Mouse (Mus musculus) midbrain, embryonic 16.5 days (tissue): ENCODE measurements around the gene Gm10160. TPM values are rescaled to one million over a fixed set of nuclear protein-coding genes. Genes with fewer than 3 reads are reported as not detected.

Source experiments
- ATAC-seq: fragments of 200-750 bp; cut with Nextera tagmentation; 2 replicates; pipeline ENCODE4 v1.8.0; 2017; ENCODE audit warnings: moderate TSS enrichment
- H3K27ac ChIP-seq: fragments of 300-500 bp; sonication (generic); 2 replicates; pipeline ENCODE4 v1.5.1; 2014; ENCODE audit warnings: mild to moderate bottlenecking, low read length, mixed read lengths
- H3K27me3 ChIP-seq: fragments of 300-500 bp; sonication (generic); 2 replicates; pipeline ENCODE4 v1.6.1; 2014; ENCODE audit warnings: low read depth, low read length, mixed read lengths; ENCODE audit not compliant: control insufficient read depth, insufficient read depth
- H3K36me3 ChIP-seq: fragments of 300-500 bp; sonication (generic); 2 replicates; pipeline ENCODE4 v1.6.1; 2014; ENCODE audit warnings: mild to moderate bottlenecking, low read length, moderate library complexity, mixed read lengths; ENCODE audit not compliant: control insufficient read depth, insufficient read depth
- H3K4me1 ChIP-seq: fragments of 300-500 bp; sonication (generic); 2 replicates; pipeline ENCODE4 v1.6.1; 2014; ENCODE audit warnings: mild to moderate bottlenecking, low read length, mixed read lengths; ENCODE audit not compliant: control insufficient read depth, insufficient read depth
- H3K4me2 ChIP-seq: fragments of 300-500 bp; sonication (generic); 2 replicates; pipeline ENCODE4 v1.6.1; 2014; ENCODE audit warnings: mild to moderate bottlenecking, low read length, mixed read lengths
- H3K4me3 ChIP-seq: fragments of 300-500 bp; sonication (generic); 2 replicates; pipeline ENCODE4 v1.5.1; 2014; ENCODE audit warnings: low read depth, mild to moderate bottlenecking, low read length, moderate library complexity, mixed read lengths
- H3K9ac ChIP-seq: fragments of 300-500 bp; sonication (generic); 2 replicates; pipeline ENCODE4 v1.6.1; 2014; ENCODE audit warnings: low read depth, low read length, mixed read lengths
- H3K9me3 ChIP-seq: fragments of 300-500 bp; sonication (generic); replicated peaks from 2 replicates; pipeline ENCODE4 v1.6.1; 2014; ENCODE audit warnings: mild to moderate bottlenecking, low read length, mixed read lengths; ENCODE audit not compliant: control insufficient read depth, poor library complexity, severe bottlenecking
- WGBS: fragments of 180-500 bp; shearing (Covaris S2); extraction: QIAGEN DNeasy Blood & Tissue Kit; methylation state at CpG from one replicate; pipeline ENCODE4 v1.1.7; 2014; 5-methylcytosine and 5-hydroxymethylcytosine counted together
- polyA plus RNA-seq: library from polyadenylated mRNA; unstranded; fragments of >200 nt; fragmentation: Nextera tagmentation; extraction: Ambion mirVana; gene quantifications from 2 replicates; pipeline ENCODE4 v1.2.1, GENCODE M21; 2015

Gm10160 gene
- polyA plus RNA-seq: not detected in 2 replicates

DNA sequence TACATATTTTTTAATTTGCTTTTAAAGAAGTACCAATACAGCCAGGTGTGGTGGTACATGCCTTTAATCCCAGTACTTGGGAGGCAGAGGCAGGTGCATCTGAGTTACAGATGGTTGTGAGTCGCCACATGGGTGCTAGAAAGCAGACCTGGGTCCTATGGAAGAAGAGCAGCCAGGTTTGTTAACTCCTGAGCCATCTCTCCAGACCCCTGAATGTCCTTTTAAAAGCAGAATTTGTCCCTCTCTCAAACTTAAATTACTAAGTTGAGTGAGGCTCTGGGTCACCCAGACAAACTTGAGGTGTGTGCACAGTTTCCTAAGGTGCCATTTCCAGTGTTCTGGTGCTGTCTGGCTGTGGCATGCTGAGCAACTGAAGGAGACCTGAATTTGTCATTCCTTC lies at the start of gene Gm10160:
Gene Gm10160, minus strand, starts transcription at position 101 of the 400 bp plus-strand sequence.
- H3K27me3 ChIP-seq: no peaks in the 10 kb centered on the region; the same call in 1 of the 2 replicates
- ATAC-seq: no peak
- no peak within 1 kb of the TSS for H3K9ac ChIP-seq
- H3K4me3 ChIP-seq: no peak within 1 kb of the TSS
- no peaks in the 10 kb centered on the region for H3K9me3 ChIP-seq
- H3K4me2 ChIP-seq: no peak within 1 kb of the TSS
- H3K4me1 ChIP-seq: peaks cover 15% of the 10 kb centered on the region
- WGBS: 79% methylated on average over 1 of the region's 1 CpGs
- H3K27ac ChIP-seq: no peak within 1 kb of the TSS
- no peaks in the 10 kb centered on the region for H3K36me3 ChIP-seq

- ATAC-seq: no peak
- Histone ChIP-seq H3K9ac (no peak overlapping the region), H3K4me3 (no peak overlapping the region), H3K27me3 (no peaks in the 10 kb centered on the region), H3K4me2 (no peak overlapping the region), H3K36me3 (no peaks in the 10 kb centered on the region), H3K4me1 (no peaks in the 10 kb centered on the region), H3K9me3 (no peaks in the 10 kb centered on the region), H3K27ac (no peak overlapping the region)
- WGBS: 89% methylated on average over 2 of the region's 2 CpGs
Observed at GRCm38 (mm10) chr7:81904926-81905325, 49.3 kb upstream of the Gm10160 start.

GRCm38 (mm10) chr7:81904094-81904493 lies 48.5 kb upstream of the Gm10160 start:
- Histone ChIP-seq H3K4me3 (no peak overlapping the region), H3K27me3 (no peaks in the 10 kb centered on the region), H3K36me3 (no peaks in the 10 kb centered on the region), H3K4me2 (no peak overlapping the region), H3K27ac (no peak overlapping the region), H3K4me1 (no peaks in the 10 kb centered on the region), H3K9ac (no peak overlapping the region), H3K9me3 (no peaks in the 10 kb centered on the region)
- no peak for ATAC-seq
- 68% methylated on average over 4 of the region's 4 CpGs for WGBS

DNA sequence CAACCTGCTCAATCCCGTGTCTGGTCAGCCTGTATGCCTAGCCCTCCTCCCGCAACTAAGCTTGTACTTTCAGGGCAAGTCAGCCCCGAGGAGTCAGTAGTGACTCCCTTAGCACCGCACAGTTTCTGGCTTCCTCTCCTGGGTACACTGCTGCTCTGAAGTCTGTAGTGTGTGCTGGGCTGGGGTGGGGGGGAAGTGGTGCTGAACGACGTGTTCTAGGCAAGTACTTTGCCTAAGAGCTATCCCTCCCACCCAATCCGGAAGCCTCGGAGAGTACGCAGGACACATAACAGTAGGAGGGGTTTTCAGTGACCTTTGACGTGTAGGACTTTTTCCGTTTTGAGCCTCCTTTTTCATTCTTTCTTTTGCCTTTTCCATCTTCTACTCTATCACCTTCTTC lies 43.8 kb upstream of the Gm10160 start:
- H3K27me3 ChIP-seq: no peaks in the 10 kb centered on the region
- WGBS: 84% methylated on average over 11 of the region's 11 CpGs
- no peaks in the 10 kb centered on the region for H3K4me1 ChIP-seq
- no peak for ATAC-seq
- H3K9ac ChIP-seq: no peak overlapping the region
- peaks cover 5% of the 10 kb centered on the region; the same call in 1 of the 2 replicates for H3K36me3 ChIP-seq
- no peak overlapping the region for H3K4me3 ChIP-seq
- H3K27ac ChIP-seq: no peak overlapping the region
- H3K9me3 ChIP-seq: no peaks in the 10 kb centered on the region
- no peak overlapping the region for H3K4me2 ChIP-seq

- H3K9ac ChIP-seq: no peak overlapping the region
- H3K36me3 ChIP-seq: 0 out of 2 replicates have a peak, but pooled peaks cover 4% of the 10 kb centered on the region
- no peak overlapping the region for H3K4me3 ChIP-seq
- no peaks in the 10 kb centered on the region for H3K4me1 ChIP-seq
- H3K27me3 ChIP-seq: no peaks in the 10 kb centered on the region
- ATAC-seq: no peak
- no peak overlapping the region for H3K4me2 ChIP-seq
- WGBS: 62% methylated on average over 4 of the region's 4 CpGs
- no peaks in the 10 kb centered on the region for H3K9me3 ChIP-seq
- no peak overlapping the region for H3K27ac ChIP-seq
Observed at GRCm38 (mm10) chr7:81885128-81885527, 29.5 kb upstream of the Gm10160 start.

- Histone ChIP-seq H3K36me3 (0 out of 2 replicates have a peak, but pooled peaks cover 4% of the 10 kb centered on the region), H3K27ac (no peak overlapping the region), H3K9me3 (no peaks in the 10 kb centered on the region), H3K4me3 (no peak overlapping the region), H3K4me1 (no peaks in the 10 kb centered on the region), H3K4me2 (no peak overlapping the region), H3K9ac (no peak overlapping the region), H3K27me3 (no peaks in the 10 kb centered on the region)
- 73% methylated on average over 3 of the region's 3 CpGs for WGBS
- no peak for ATAC-seq
Observed at GRCm38 (mm10) chr7:81881600-81881999, 26.0 kb upstream of the Gm10160 start.

- H3K27ac ChIP-seq: no peak overlapping the region
- H3K4me1 ChIP-seq: no peaks in the 10 kb centered on the region
- no peak overlapping the region for H3K4me2 ChIP-seq
- no peaks in the 10 kb centered on the region for H3K27me3 ChIP-seq
- 0 out of 2 replicates have a peak, but pooled peaks cover 2% of the 10 kb centered on the region for H3K36me3 ChIP-seq
- H3K9ac ChIP-seq: no peak overlapping the region
- no peak overlapping the region for H3K4me3 ChIP-seq
- 94% methylated on average over 4 of the region's 4 CpGs for WGBS
- H3K9me3 ChIP-seq: no peaks in the 10 kb centered on the region
- ATAC-seq: no peak
Observed at GRCm38 (mm10) chr7:81880797-81881196, 25.2 kb upstream of the Gm10160 start.

DNA sequence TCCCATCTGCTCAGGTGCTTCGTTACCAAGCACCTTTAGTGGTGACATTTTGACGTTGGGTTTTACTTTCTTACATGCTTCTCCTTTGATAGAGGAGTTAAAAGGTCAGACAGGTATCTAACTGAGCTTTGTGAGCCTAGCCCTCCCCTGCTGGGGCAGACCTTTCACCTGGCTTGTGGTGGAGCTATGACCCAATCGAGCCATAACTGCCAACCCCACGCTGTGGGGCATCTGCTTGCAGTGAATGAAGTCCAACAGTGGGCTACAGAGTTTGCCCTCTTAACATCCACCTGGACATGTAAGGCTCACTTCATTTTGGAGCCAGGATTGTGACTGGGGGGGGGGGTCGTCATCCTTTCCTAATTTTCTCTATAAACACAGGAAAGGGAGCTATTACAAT lies 24.7 kb upstream of the Gm10160 start:
- 92% methylated on average over 5 of the region's 5 CpGs for WGBS
- H3K4me2 ChIP-seq: no peak overlapping the region
- ATAC-seq: no peak

DNA sequence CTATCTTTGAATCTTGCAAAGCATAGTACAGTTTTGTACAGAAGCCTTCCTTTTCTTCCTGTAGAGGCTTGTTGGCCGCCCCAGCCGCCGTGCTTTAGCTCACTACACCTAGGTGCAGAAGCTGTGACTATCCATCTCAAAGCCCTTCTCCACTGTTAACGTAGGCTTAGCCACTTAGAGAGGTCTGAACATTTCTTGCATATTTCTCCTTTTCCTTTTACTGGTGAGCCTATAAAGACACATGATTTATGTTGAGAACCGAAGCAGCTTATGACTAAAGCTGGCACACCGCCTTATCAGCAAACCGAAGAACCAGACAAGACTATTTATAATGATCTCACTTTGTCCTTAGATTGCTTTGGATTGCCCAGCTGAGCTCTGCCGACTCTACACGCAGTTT lies 19.8 kb upstream of the Gm10160 start:
- Histone ChIP-seq H3K27me3 (no peaks in the 10 kb centered on the region), H3K27ac (no peak overlapping the region), H3K4me2 (no peak overlapping the region), H3K36me3 (no peaks in the 10 kb centered on the region), H3K9me3 (no peaks in the 10 kb centered on the region), H3K4me3 (no peak overlapping the region), H3K4me1 (no peaks in the 10 kb centered on the region), H3K9ac (no peak overlapping the region)
- 83% methylated on average over 9 of the region's 9 CpGs for WGBS
- no peak for ATAC-seq

More for the DNA sequence above, 24.7 kb upstream of the Gm10160 start:
- H3K4me3 ChIP-seq: no peak overlapping the region
- H3K4me1 ChIP-seq: no peaks in the 10 kb centered on the region
- H3K36me3 ChIP-seq: 0 out of 2 replicates have a peak, but pooled peaks cover 2% of the 10 kb centered on the region
- no peaks in the 10 kb centered on the region for H3K27me3 ChIP-seq
- no peak overlapping the region for H3K9ac ChIP-seq
- H3K27ac ChIP-seq: no peak overlapping the region
- H3K9me3 ChIP-seq: no peaks in the 10 kb centered on the region
